Mouse (Mus musculus) midbrain, embryonic 13.5 days (tissue): ENCODE data around the gene S1pr5. TPM values are rescaled to one million over a fixed set of nuclear protein-coding genes. Genes with fewer than 3 reads are reported as not detected.

Experiments used
- ATAC-seq: fragments of 200-750 bp; cut with Nextera tagmentation; 2 replicates; pipeline ENCODE4 v1.8.0; 2017; ENCODE audit warnings: mild to moderate bottlenecking, moderate TSS enrichment, moderate library complexity
- H3K27ac ChIP-seq: fragments of 300-500 bp; sonication (generic); 2 replicates; pipeline ENCODE4 v1.5.1; 2015; ENCODE audit warnings: inconsistent platforms, mild to moderate bottlenecking, moderate library complexity
- H3K27me3 ChIP-seq: fragments of 300-500 bp; sonication (generic); 2 replicates; pipeline ENCODE4 v1.6.1; 2015; ENCODE audit warnings: mild to moderate bottlenecking, inconsistent platforms
- H3K36me3 ChIP-seq: fragments of 300-500 bp; sonication (generic); 2 replicates; pipeline ENCODE4 v1.6.1; 2015; ENCODE audit warnings: mild to moderate bottlenecking, inconsistent platforms
- H3K4me1 ChIP-seq: fragments of 300-500 bp; sonication (generic); replicated peaks from 2 replicates; pipeline ENCODE4 v1.6.1; 2015; ENCODE audit warnings: inconsistent platforms
- H3K4me2 ChIP-seq: fragments of 300-500 bp; sonication (generic); replicated peaks from 2 replicates; pipeline ENCODE4 v1.6.1; 2015; ENCODE audit warnings: moderate library complexity, mild to moderate bottlenecking, inconsistent platforms
- H3K4me3 ChIP-seq: fragments of 300-500 bp; sonication (generic); replicated peaks from 2 replicates; pipeline ENCODE4 v1.5.1; 2015; ENCODE audit warnings: mild to moderate bottlenecking, inconsistent platforms
- H3K9ac ChIP-seq: fragments of 300-500 bp; sonication (generic); replicated peaks from 2 replicates; pipeline ENCODE4 v1.6.1; 2015; ENCODE audit warnings: mild to moderate bottlenecking, inconsistent platforms
- H3K9me3 ChIP-seq: fragments of 300-500 bp; sonication (generic); 2 replicates; pipeline ENCODE4 v1.6.1; 2016; ENCODE audit warnings: mild to moderate bottlenecking, inconsistent platforms
- WGBS: fragments of 180-500 bp; shearing (Covaris S2); methylation state at CpG from one replicate; pipeline ENCODE4 v1.1.7; 2015; 5-methylcytosine and 5-hydroxymethylcytosine counted together
- polyA plus RNA-seq: library from polyadenylated mRNA; unstranded; fragments of >200 nt; fragmentation: Nextera tagmentation; extraction: Ambion mirVana; gene quantifications from 2 replicates; pipeline ENCODE4 v1.2.1, GENCODE M21; 2015

S1pr5 gene
- polyA plus RNA-seq, 1 experiment from 2014 or later = 1.6 TPM

GRCm38 (mm10) chr9:21194787-21195493, 53.3 kb downstream of the S1pr5 start:
- Histone ChIP-seq H3K9ac (no peak overlapping the region), H3K27me3 (no peaks in the 10 kb centered on the region), H3K4me2 (no peak overlapping the region), H3K27ac (no peak overlapping the region), H3K4me3 (no peak overlapping the region), H3K4me1 (peaks cover 33% of the 10 kb centered on the region), H3K36me3 (no peaks in the 10 kb centered on the region; the same call in 1 of the 2 replicates), H3K9me3 (no peaks in the 10 kb centered on the region)
- no peak for ATAC-seq
- 87% methylated on average over 4 of the region's 4 CpGs for WGBS

DNA sequence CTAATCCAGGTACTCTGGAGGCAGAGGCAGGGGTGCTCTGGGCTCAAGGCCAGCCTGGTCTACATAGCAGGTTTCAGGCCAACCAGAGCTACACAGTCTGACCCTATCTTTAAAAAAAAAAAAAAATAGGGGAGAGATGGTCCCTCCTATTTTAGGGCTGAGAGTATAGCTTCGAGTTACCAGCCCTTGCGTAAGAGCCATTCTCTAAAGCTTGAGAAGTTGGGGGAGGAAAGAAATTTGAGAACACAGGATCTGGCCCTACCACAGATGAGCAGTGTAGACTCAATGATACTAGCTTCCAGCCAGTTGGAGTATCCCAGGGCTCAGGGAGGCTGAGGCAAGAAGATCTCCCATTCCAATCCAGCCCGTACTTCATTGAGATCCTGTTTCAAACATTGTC, 54.5 kb downstream of the S1pr5 start:
- WGBS = 87% methylated on average over 3 of the region's 3 CpGs
- Histone ChIP-seq H3K36me3 (no peaks in the 10 kb centered on the region), H3K9ac (no peak overlapping the region)

More for the DNA sequence above, 54.5 kb downstream of the S1pr5 start:
- no peaks in the 10 kb centered on the region for H3K27me3 ChIP-seq
- no peak overlapping the region for H3K27ac ChIP-seq
- H3K4me1 ChIP-seq = peaks cover 32% of the 10 kb centered on the region
- no peaks in the 10 kb centered on the region for H3K9me3 ChIP-seq
- no peak overlapping the region for H3K4me2 ChIP-seq
- no peak for ATAC-seq
- no peak overlapping the region for H3K4me3 ChIP-seq

Other genes with a start within 250 kb of the S1pr5 start
- gene Mrpl4, start 245.7 kb downstream of the S1pr5 start, polyA plus RNA-seq = 98.1 and 102 TPM in 2 replicates
- 2.9 and 3.9 TPM in 2 replicates for gene Icam1, start 232.5 kb downstream of the S1pr5 start, polyA plus RNA-seq
- 0.23 TPM in 2 replicates for gene Icam4, start 219.1 kb downstream of the S1pr5 start, polyA plus RNA-seq
- 0.32 and 0.34 TPM in 2 replicates for gene Icam5, start 216.4 kb downstream of the S1pr5 start, polyA plus RNA-seq
- 1.8 and 2.0 TPM in 2 replicates for gene Zglp1, start 181.3 kb downstream of the S1pr5 start, polyA plus RNA-seq
- gene Gm49373, start 175.3 kb downstream of the S1pr5 start, polyA plus RNA-seq = 1.0 and 1.2 TPM in 2 replicates
- 54.4 and 54.8 TPM in 2 replicates for gene Fdx1l, start 174.8 kb downstream of the S1pr5 start, polyA plus RNA-seq
- gene Gm38431, start 156.4 kb downstream of the S1pr5 start, polyA plus RNA-seq = 1.6 and 1.8 TPM in 2 replicates
- gene Raver1, start 156.4 kb downstream of the S1pr5 start, polyA plus RNA-seq = 33.4 and 40.7 TPM in 2 replicates
- gene Tyk2, start 117.2 kb downstream of the S1pr5 start, polyA plus RNA-seq = 11.5 and 12.2 TPM in 2 replicates
- gene Cdc37, start 98.5 kb downstream of the S1pr5 start, polyA plus RNA-seq = 233 TPM in 2 replicates
- 20.1 and 20.2 TPM in 2 replicates for gene Pde4a, start 82.7 kb downstream of the S1pr5 start, polyA plus RNA-seq
- 58.6 and 61.9 TPM in 2 replicates for gene Keap1, start 9.1 kb downstream of the S1pr5 start, polyA plus RNA-seq
- 55.3 and 57.8 TPM in 2 replicates for gene Atg4d, start 16.9 kb upstream of the S1pr5 start, polyA plus RNA-seq
- gene Kri1, start 39.5 kb upstream of the S1pr5 start, polyA plus RNA-seq = 20.3 and 21.6 TPM in 2 replicates
- gene Cdkn2d, start 43.0 kb upstream of the S1pr5 start, polyA plus RNA-seq = 79.6 and 81.3 TPM in 2 replicates
- 0.23 and 0.34 TPM in 2 replicates for gene Ap1m2, start 63.9 kb upstream of the S1pr5 start, polyA plus RNA-seq
- gene Slc44a2, start 72.3 kb upstream of the S1pr5 start, polyA plus RNA-seq = 61.6 and 63.1 TPM in 2 replicates
- 312 and 327 TPM in 2 replicates for gene Ilf3, start 119.4 kb upstream of the S1pr5 start, polyA plus RNA-seq
- gene Qtrt1, start 163.4 kb upstream of the S1pr5 start, polyA plus RNA-seq = 52.3 and 53.0 TPM in 2 replicates
- 66.9 and 71.8 TPM in 2 replicates for gene Dnm2, start 176.5 kb upstream of the S1pr5 start, polyA plus RNA-seq